Mouse (Mus musculus) forebrain, embryonic 15.5 days (tissue): Measurements from ENCODE around the gene Fbxo44. TPM values are rescaled to one million over a fixed set of nuclear protein-coding genes. Genes with fewer than 3 reads are reported as not detected.

ENCODE experiments used
- ATAC-seq: fragments of 200-750 bp; cut with Nextera tagmentation; replicated peaks from 2 replicates; pipeline ENCODE4 v1.8.0; 2017; ENCODE audit warnings: mild to moderate bottlenecking, moderate TSS enrichment, moderate library complexity
- H3K27ac ChIP-seq: fragments of 300-500 bp; sonication (generic); replicated peaks from 2 replicates; pipeline ENCODE4 v1.5.1; 2015; ENCODE audit warnings: mild to moderate bottlenecking, inconsistent platforms
- H3K27me3 ChIP-seq: fragments of 300-500 bp; sonication (generic); 2 replicates; pipeline ENCODE4 v1.6.1; 2015; ENCODE audit warnings: inconsistent platforms
- H3K36me3 ChIP-seq: fragments of 300-500 bp; sonication (generic); 2 replicates; pipeline ENCODE4 v1.6.1; 2015; ENCODE audit warnings: mild to moderate bottlenecking, inconsistent platforms
- H3K4me1 ChIP-seq: fragments of 300-500 bp; sonication (generic); 2 replicates; pipeline ENCODE4 v1.6.1; 2015; ENCODE audit warnings: inconsistent platforms
- H3K4me2 ChIP-seq: fragments of 300-500 bp; sonication (generic); replicated peaks from 2 replicates; pipeline ENCODE4 v1.6.1; 2015; ENCODE audit warnings: mild to moderate bottlenecking, inconsistent platforms
- H3K4me3 ChIP-seq: fragments of 300-500 bp; sonication (generic); 2 replicates; pipeline ENCODE4 v1.5.1; 2015; ENCODE audit warnings: mild to moderate bottlenecking, inconsistent platforms
- H3K9ac ChIP-seq: fragments of 300-500 bp; sonication (generic); replicated peaks from 2 replicates; pipeline ENCODE4 v1.6.1; 2015; ENCODE audit warnings: mild to moderate bottlenecking, inconsistent platforms
- H3K9me3 ChIP-seq: fragments of 300-500 bp; sonication (generic); 2 replicates; pipeline ENCODE4 v1.6.1; 2016; ENCODE audit warnings: inconsistent platforms
- WGBS: fragments of 180-500 bp; shearing (Covaris S2); methylation state at CpG from one replicate; pipeline ENCODE4 v1.1.7; 2015; ENCODE audit warnings: mixed read lengths; 5-methylcytosine and 5-hydroxymethylcytosine counted together
- polyA plus RNA-seq: library from polyadenylated mRNA; unstranded; fragments of >200 nt; fragmentation: Nextera tagmentation; extraction: Ambion mirVana; gene quantifications from 2 replicates; pipeline ENCODE4 v1.2.1, GENCODE M21; 2015

Gene Fbxo44
- polyA plus RNA-seq, 1 experiment from 2014 or later = 60.7 TPM

GRCm38 (mm10) chr4:148140098-148141011 lies 19.9 kb downstream of the Fbxo44 start:
- H3K4me2 ChIP-seq = peak overlapping the region; percentile 93
- peak overlapping the region; percentile 93 for H3K27ac ChIP-seq
- no peaks in the 10 kb centered on the region for H3K9me3 ChIP-seq
- peaks cover 9% of the 10 kb centered on the region; the same call in 1 of the 2 replicates for H3K36me3 ChIP-seq
- peaks cover 22% of the 10 kb centered on the region for H3K4me1 ChIP-seq
- peaks cover 4% of the 10 kb centered on the region; the same call in 1 of the 2 replicates for H3K27me3 ChIP-seq
- peak overlapping the region; percentile 70 for H3K9ac ChIP-seq
- peak overlapping the region; percentile 57 for H3K4me3 ChIP-seq
- peak; percentile 95 for ATAC-seq
- WGBS = under 1% methylated on average over 64 of the region's 65 CpGs

- Histone ChIP-seq H3K36me3 (peaks cover 2% of the 10 kb centered on the region; the same call in 1 of the 2 replicates), H3K4me1 (peaks cover 22% of the 10 kb centered on the region), H3K27ac (peak overlapping the region; percentile 93), H3K4me3 (peak overlapping the region; percentile 57), H3K4me2 (peak overlapping the region; percentile 93), H3K9me3 (no peaks in the 10 kb centered on the region), H3K9ac (peak overlapping the region; percentile 70), H3K27me3 (peaks cover 4% of the 10 kb centered on the region; the same call in 1 of the 2 replicates)
- peak; percentile 16 for ATAC-seq
- WGBS = under 1% methylated on average over 12 of the region's 12 CpGs
Observed at GRCm38 (mm10) chr4:148139767-148140097, 20.6 kb downstream of the Fbxo44 start.

- no peak for ATAC-seq
- 55% methylated on average over 8 of the region's 8 CpGs for whole genome bisulfite sequencing
- Histone ChIP-seq H3K27ac (no peak overlapping the region), H3K36me3 (no peaks in the 10 kb centered on the region), H3K9ac (no peak overlapping the region), H3K27me3 (peaks cover 4% of the 10 kb centered on the region; the same call in 1 of the 2 replicates), H3K9me3 (no peaks in the 10 kb centered on the region), H3K4me1 (peaks cover 22% of the 10 kb centered on the region), H3K4me2 (no peak overlapping the region), H3K4me3 (no peak overlapping the region)
Observed at GRCm38 (mm10) chr4:148137503-148137902, 22.8 kb downstream of the Fbxo44 start.

GRCm38 (mm10) chr4:148134988-148135387 lies 25.3 kb downstream of the Fbxo44 start:
- Histone ChIP-seq H3K4me2 (no peak overlapping the region), H3K9ac (no peak overlapping the region), H3K27me3 (peaks cover 4% of the 10 kb centered on the region; the same call in 1 of the 2 replicates), H3K4me3 (no peak overlapping the region), H3K4me1 (peaks cover 28% of the 10 kb centered on the region), H3K9me3 (no peaks in the 10 kb centered on the region), H3K27ac (no peak overlapping the region), H3K36me3 (no peaks in the 10 kb centered on the region)
- 89% methylated on average over 8 of the region's 8 CpGs for WGBS
- ATAC-seq = no peak

DNA sequence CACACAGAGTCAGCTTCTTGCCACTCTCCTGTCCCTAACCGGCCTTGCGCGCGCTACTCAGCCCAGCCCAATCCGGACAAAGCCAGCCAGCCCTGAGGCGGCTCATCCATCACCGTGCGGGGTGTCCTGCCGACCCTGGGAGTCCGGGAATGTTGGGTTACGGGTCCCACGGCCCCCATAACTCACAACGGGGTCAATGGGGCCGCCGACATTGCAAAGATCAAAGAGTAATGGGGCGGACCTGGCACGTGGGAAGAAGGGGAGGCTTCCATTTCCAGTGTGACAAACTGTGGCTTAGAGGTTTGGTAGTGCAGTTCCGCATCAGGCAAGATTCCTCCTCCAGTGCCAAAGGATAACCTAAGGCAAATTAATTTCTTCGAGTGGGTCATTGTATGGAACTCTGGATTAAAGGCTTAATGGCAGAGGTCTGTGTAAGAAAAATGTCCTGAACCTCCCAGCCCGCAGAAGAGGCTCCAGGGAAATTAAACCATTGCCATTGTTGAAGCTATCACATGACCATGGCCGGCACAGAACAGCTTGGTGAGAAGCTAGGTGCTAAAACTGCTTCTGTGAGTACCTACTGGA lies 28.7 kb downstream of the Fbxo44 start:
- H3K9me3 ChIP-seq = no peaks in the 10 kb centered on the region
- H3K27me3 ChIP-seq = no peaks in the 10 kb centered on the region
- no peaks in the 10 kb centered on the region for H3K36me3 ChIP-seq
- peak overlapping the region; percentile 82 for H3K4me2 ChIP-seq
- under 1% methylated on average over 21 of the region's 21 CpGs for WGBS
- peaks cover 46% of the 10 kb centered on the region for H3K4me1 ChIP-seq
- H3K4me3 ChIP-seq = peak overlapping the region; percentile 88
- peak overlapping the region; percentile 98 for H3K27ac ChIP-seq
- peak overlapping the region; percentile 100 for H3K9ac ChIP-seq
- ATAC-seq = peak; percentile 46

- Histone ChIP-seq H3K9me3 (no peaks in the 10 kb centered on the region), H3K4me1 (peaks cover 52% of the 10 kb centered on the region), H3K27me3 (no peaks in the 10 kb centered on the region), H3K36me3 (no peaks in the 10 kb centered on the region), H3K27ac (peak within 1 kb of the TSS; percentile 98), H3K4me2 (peak within 1 kb of the TSS; percentile 82), H3K9ac (peak within 1 kb of the TSS; percentile 100), H3K4me3 (peak within 1 kb of the TSS; percentile 88)
- WGBS = under 1% methylated on average over 57 of the region's 87 CpGs
- peak; percentile 81 for ATAC-seq
Observed at GRCm38 (mm10) chr4:148130561-148131413, 29.5 kb downstream of the Fbxo44 start, which contains the start of gene Draxin. Gene Draxin (minus strand): TSS chr4:148130698.

DNA sequence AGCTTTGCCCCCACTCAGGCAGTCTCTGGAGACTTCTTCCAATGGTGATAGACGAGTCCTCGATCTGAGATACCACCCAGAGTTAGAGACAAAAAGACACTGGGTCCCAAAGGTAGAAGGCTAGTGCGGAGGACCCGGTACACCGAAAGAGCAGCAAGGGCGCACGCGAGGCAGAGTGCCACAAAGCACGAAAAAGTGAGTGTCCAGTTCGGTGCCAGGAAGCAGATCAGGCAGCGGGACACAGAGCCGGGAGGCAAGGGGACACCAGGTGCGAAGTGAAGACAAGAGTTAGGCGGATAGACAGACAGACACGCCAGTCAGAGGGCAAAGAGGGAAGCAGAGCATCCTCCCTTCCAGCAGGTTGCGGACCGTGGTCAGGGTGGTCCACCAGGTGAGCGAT lies 30.1 kb downstream of the Fbxo44 start, which contains the start of gene Mad2l2:
Gene Mad2l2, plus strand, starts transcription at position 252 of the 400 bp plus-strand sequence.
- H3K36me3 ChIP-seq = no peaks in the 10 kb centered on the region
- no peaks in the 10 kb centered on the region for H3K27me3 ChIP-seq
- peak within 1 kb of the TSS; percentile 88 for H3K4me3 ChIP-seq
- H3K27ac ChIP-seq = peak within 1 kb of the TSS; percentile 98
- H3K9ac ChIP-seq = peak within 1 kb of the TSS; percentile 100
- H3K4me1 ChIP-seq = peaks cover 58% of the 10 kb centered on the region
- H3K9me3 ChIP-seq = no peaks in the 10 kb centered on the region
- peak within 1 kb of the TSS; percentile 82 for H3K4me2 ChIP-seq
- ATAC-seq = peak; percentile 3
- under 1% methylated on average over 18 of the region's 18 CpGs for WGBS

DNA sequence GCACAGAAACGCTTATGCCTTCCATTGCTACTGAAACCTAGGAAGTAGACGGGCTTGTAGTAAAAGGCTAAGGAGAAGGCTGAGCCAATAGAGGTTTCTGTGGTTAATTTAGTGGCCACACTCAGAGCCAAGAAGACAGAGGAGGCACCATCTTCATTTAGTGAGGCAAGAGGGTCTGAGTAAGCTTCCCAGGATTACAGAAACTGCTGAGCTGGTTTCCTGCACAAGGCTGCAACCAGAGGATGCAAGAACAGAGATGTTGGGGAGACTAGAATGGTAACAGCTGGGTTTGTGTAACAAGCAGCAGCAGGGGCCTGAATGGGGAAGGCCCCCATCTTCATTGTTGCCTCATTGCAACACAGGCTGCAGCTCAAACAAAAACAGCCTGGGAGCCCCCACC lies 31.6 kb downstream of the Fbxo44 start:
- Histone ChIP-seq H3K27me3 (no peaks in the 10 kb centered on the region), H3K4me1 (peaks cover 69% of the 10 kb centered on the region), H3K9ac (peak overlapping the region; percentile 100), H3K4me3 (peak overlapping the region; percentile 88), H3K36me3 (no peaks in the 10 kb centered on the region), H3K9me3 (no peaks in the 10 kb centered on the region), H3K4me2 (peak overlapping the region; percentile 82), H3K27ac (peak overlapping the region; percentile 98)
- ATAC-seq = no peak
- 73% methylated on average over 2 of the region's 2 CpGs for WGBS

- Histone ChIP-seq H3K9me3 (no peaks in the 10 kb centered on the region), H3K27me3 (no peaks in the 10 kb centered on the region), H3K36me3 (no peaks in the 10 kb centered on the region), H3K4me2 (peak overlapping the region; percentile 82), H3K27ac (peak overlapping the region; percentile 98), H3K4me3 (peak overlapping the region; percentile 88), H3K9ac (peak overlapping the region; percentile 100), H3K4me1 (peaks cover 73% of the 10 kb centered on the region)
- no peak for ATAC-seq
- 52% methylated on average over 1 of the region's 1 CpGs for WGBS
Observed at GRCm38 (mm10) chr4:148128241-148128640, 32.0 kb downstream of the Fbxo44 start.

- H3K9me3 ChIP-seq = no peaks in the 10 kb centered on the region
- ATAC-seq = no peak
- H3K4me1 ChIP-seq = peaks cover 65% of the 10 kb centered on the region
- no peak overlapping the region for H3K9ac ChIP-seq
- no peak overlapping the region for H3K4me3 ChIP-seq
- no peaks in the 10 kb centered on the region for H3K36me3 ChIP-seq
- peak overlapping the region; percentile 88 for H3K27ac ChIP-seq
- no peaks in the 10 kb centered on the region for H3K27me3 ChIP-seq
- 0 out of 2 replicates have a peak overlapping the region, but pooled peaks have one; percentile 4 for H3K4me2 ChIP-seq
- WGBS = 35% methylated on average over 3 of the region's 3 CpGs
Observed at GRCm38 (mm10) chr4:148122694-148123066, 37.6 kb downstream of the Fbxo44 start.

DNA sequence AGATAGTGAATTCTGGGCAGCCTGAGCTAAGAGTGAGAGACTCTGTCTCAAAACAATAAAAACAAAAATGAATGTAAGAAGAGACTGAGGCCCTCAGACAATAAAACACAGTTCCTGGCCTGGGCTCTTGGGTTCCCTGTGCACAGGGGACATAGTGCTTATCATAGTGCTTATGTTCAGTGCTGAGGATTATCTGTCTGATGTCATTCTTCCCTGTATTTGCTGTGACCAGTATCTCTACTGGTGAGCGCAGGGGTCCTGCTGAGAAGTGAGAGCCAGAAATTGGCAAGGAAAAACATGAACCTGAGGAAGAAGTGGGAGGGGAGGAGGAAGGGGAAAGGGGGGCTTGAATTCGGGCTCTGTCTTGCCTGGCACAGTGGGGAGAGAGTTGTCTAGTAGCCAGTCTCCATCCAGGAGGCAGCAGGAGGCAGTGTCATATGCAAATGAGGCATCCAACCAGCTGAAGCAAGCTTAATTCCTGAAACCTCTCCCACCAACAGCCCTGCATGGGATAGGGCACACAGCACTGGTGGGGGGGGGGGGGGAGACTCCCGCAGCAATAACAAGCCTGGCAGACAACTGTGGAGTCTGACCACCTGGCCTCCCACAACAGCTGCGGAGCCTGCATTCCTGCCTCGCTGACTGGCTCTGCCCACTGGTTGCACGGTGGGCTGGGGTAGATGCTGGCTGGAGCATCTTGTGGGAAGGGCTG lies 38.1 kb downstream of the Fbxo44 start:
- Histone ChIP-seq H3K27me3 (no peaks in the 10 kb centered on the region), H3K36me3 (no peaks in the 10 kb centered on the region), H3K4me2 (0 out of 2 replicates have a peak overlapping the region, but pooled peaks have one; percentile 4), H3K4me3 (no peak overlapping the region), H3K9me3 (no peaks in the 10 kb centered on the region), H3K4me1 (peaks cover 61% of the 10 kb centered on the region), H3K27ac (peak overlapping the region; percentile 88), H3K9ac (no peak overlapping the region)
- WGBS = 6% methylated on average over 6 of the region's 6 CpGs
- ATAC-seq = peak; percentile 77
